Mouse (Mus musculus) liver, embryonic 13.5 days (tissue): ENCODE measurements around the gene 2610021A01Rik. TPM values are rescaled to one million over a fixed set of nuclear protein-coding genes. Genes with fewer than 3 reads are reported as not detected.
"Not testable (repeated sequence)": the region's sequence is repeated elsewhere in the genome, so short reads cannot be mapped to it uniquely, and the experiment has no call there.

Source experiments
- ATAC-seq: fragments of 200-750 bp; cut with Nextera tagmentation; 2 replicates; pipeline ENCODE4 v1.8.0; 2017; ENCODE audit warnings: low read depth, mild to moderate bottlenecking, moderate number of reproducible peaks, moderate library complexity
- DNase-seq: peaks from one replicate; pipeline ENCODE4 v3.0.0; 2022
- H3K27ac ChIP-seq: fragments of 300-500 bp; sonication (generic); 2 replicates; pipeline ENCODE4 v1.5.1; 2015; ENCODE audit warnings: moderate library complexity, mild to moderate bottlenecking, inconsistent platforms
- H3K27me3 ChIP-seq: fragments of 300-500 bp; sonication (generic); 2 replicates; pipeline ENCODE4 v1.6.1; 2015; ENCODE audit warnings: mild to moderate bottlenecking, inconsistent platforms
- H3K36me3 ChIP-seq: fragments of 300-500 bp; sonication (generic); 2 replicates; pipeline ENCODE4 v1.6.1; 2015; ENCODE audit warnings: mild to moderate bottlenecking, inconsistent platforms
- H3K4me1 ChIP-seq: fragments of 300-500 bp; sonication (generic); replicated peaks from 2 replicates; pipeline ENCODE4 v1.6.1; 2015; ENCODE audit warnings: inconsistent platforms
- H3K4me2 ChIP-seq: fragments of 300-500 bp; sonication (generic); 2 replicates; pipeline ENCODE4 v1.6.1; 2015; ENCODE audit warnings: inconsistent platforms, mild to moderate bottlenecking, moderate library complexity
- H3K4me3 ChIP-seq: fragments of 300-500 bp; sonication (generic); replicated peaks from 2 replicates; pipeline ENCODE4 v1.5.1; 2015; ENCODE audit warnings: mild to moderate bottlenecking, inconsistent platforms
- H3K9ac ChIP-seq: fragments of 300-500 bp; sonication (generic); 2 replicates; pipeline ENCODE4 v1.6.1; 2015; ENCODE audit warnings: mild to moderate bottlenecking, inconsistent platforms
- H3K9me3 ChIP-seq: fragments of 300-500 bp; sonication (generic); replicated peaks from 2 replicates; pipeline ENCODE4 v1.6.1; 2016; ENCODE audit warnings: inconsistent platforms
- WGBS: fragments of 180-500 bp; shearing (Covaris S2); methylation state at CpG from one replicate; pipeline ENCODE4 v1.1.7; 2015; ENCODE audit not compliant: insufficient replicate concordance; 5-methylcytosine and 5-hydroxymethylcytosine counted together
- polyA plus RNA-seq: library from polyadenylated mRNA; unstranded; fragments of >200 nt; fragmentation: Nextera tagmentation; extraction: Ambion mirVana; gene quantifications from 2 replicates; pipeline ENCODE4 v1.2.1, GENCODE M21; 2015

2610021A01Rik gene
- 5.0 and 6.8 TPM in 2 replicates for polyA plus RNA-seq

- Histone ChIP-seq H3K27me3 (no peaks in the 10 kb centered on the region), H3K9me3 (no peaks in the 10 kb centered on the region), H3K27ac (peak within 1 kb of the TSS; percentile 63), H3K9ac (peak within 1 kb of the TSS; percentile 79), H3K4me1 (peaks cover 7% of the 10 kb centered on the region), H3K4me3 (peak within 1 kb of the TSS; percentile 75), H3K4me2 (peak within 1 kb of the TSS; percentile 79), H3K36me3 (0 out of 2 replicates have a peak, but pooled peaks cover 3% of the 10 kb centered on the region)
- ATAC-seq: peak; percentile 98
- WGBS: under 1% methylated on average over 41 of the region's 41 CpGs
- DNase-seq: peak; percentile 84
Observed at GRCm38 (mm10) chr7:41599034-41599813, at the start of gene 2610021A01Rik. Gene 2610021A01Rik, plus strand, starts transcription at chr7:41599230.

- 52% methylated on average over 8 of the region's 8 CpGs for WGBS
- H3K27ac ChIP-seq: no peak overlapping the region
- no peaks in the 10 kb centered on the region for H3K9me3 ChIP-seq
- H3K4me3 ChIP-seq: no peak overlapping the region
- no peak overlapping the region for H3K9ac ChIP-seq
- no peak for ATAC-seq
- H3K4me2 ChIP-seq: no peak overlapping the region
- H3K27me3 ChIP-seq: no peaks in the 10 kb centered on the region
- no peaks in the 10 kb centered on the region for H3K4me1 ChIP-seq
- no peaks in the 10 kb centered on the region for H3K36me3 ChIP-seq
- no peak for DNase-seq
Observed at GRCm38 (mm10) chr7:41560681-41561080, 38.3 kb upstream of the 2610021A01Rik start.

DNA sequence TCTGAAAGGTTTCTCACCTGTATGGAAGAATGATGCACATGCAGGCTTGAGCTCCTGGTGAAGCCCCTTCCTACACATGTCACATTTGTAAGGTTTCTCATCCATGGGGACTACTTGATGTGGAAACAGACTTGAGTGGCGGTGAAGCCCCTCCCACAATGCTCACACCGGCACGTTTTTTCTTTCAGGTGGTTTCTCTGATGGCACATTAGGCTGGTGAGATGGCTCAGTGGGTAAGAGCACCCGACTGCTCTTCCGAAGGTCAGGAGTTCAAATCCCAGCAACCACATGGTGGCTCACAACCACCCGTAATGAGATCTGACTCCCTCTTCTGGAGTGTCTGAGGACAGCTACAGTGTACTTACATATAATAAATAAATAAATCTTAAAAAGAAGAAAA, 25.5 kb upstream of the 2610021A01Rik start, which contains the start of gene Gm6871:
Gene Gm6871, minus strand, starts transcription at position 101 of the 400 bp plus-strand sequence.
- not testable (repeated sequence) for ATAC-seq, DNase-seq, H3K27ac ChIP-seq, H3K27me3 ChIP-seq, H3K36me3 ChIP-seq, H3K4me3 ChIP-seq, H3K9ac ChIP-seq, H3K4me2 ChIP-seq, H3K9me3 ChIP-seq, H3K4me1 ChIP-seq
- whole genome bisulfite sequencing: 69% methylated on average over 6 of the region's 6 CpGs

GRCm38 (mm10) chr7:41577956-41578355, 21.1 kb upstream of the 2610021A01Rik start:
- Histone ChIP-seq H3K9ac (no peak overlapping the region), H3K4me2 (no peak overlapping the region), H3K36me3 (no peaks in the 10 kb centered on the region), H3K27ac (no peak overlapping the region), H3K4me3 (no peak overlapping the region), H3K9me3 (no peaks in the 10 kb centered on the region), H3K27me3 (no peaks in the 10 kb centered on the region), H3K4me1 (no peaks in the 10 kb centered on the region)
- no peak for ATAC-seq
- WGBS: 71% methylated on average over 2 of the region's 2 CpGs
- no peak for DNase-seq

GRCm38 (mm10) chr7:41582028-41582427, 17.0 kb upstream of the 2610021A01Rik start:
- Histone ChIP-seq H3K27me3 (no peaks in the 10 kb centered on the region), H3K4me2 (no peak overlapping the region), H3K36me3 (no peaks in the 10 kb centered on the region), H3K9ac (no peak overlapping the region), H3K4me1 (no peaks in the 10 kb centered on the region), H3K4me3 (no peak overlapping the region), H3K9me3 (no peaks in the 10 kb centered on the region), H3K27ac (no peak overlapping the region)
- DNase-seq (no peak), ATAC-seq (no peak)

DNA sequence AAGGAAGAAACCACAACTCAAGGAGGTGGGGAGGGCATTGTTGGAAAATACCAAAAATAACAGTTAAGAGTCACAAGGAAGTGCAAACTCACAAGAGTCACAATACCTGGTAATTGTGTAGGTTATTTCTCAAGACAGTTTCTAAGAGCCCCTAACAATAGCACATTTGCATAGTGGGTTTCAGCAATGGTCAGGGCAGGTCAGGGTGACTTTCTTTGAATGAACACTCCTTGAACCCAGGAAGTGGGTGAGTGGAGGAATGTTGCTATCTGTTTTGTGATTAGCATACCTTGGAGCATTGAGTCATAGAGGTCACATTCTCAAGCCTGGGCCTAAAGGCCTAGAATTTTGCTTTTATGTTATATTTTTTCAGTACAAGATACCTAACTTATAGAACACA, 11.2 kb upstream of the 2610021A01Rik start:
- not testable (repeated sequence) for DNase-seq, H3K9ac ChIP-seq, H3K9me3 ChIP-seq, H3K27ac ChIP-seq, H3K36me3 ChIP-seq, H3K27me3 ChIP-seq, H3K4me3 ChIP-seq, ATAC-seq, H3K4me1 ChIP-seq, H3K4me2 ChIP-seq

DNA sequence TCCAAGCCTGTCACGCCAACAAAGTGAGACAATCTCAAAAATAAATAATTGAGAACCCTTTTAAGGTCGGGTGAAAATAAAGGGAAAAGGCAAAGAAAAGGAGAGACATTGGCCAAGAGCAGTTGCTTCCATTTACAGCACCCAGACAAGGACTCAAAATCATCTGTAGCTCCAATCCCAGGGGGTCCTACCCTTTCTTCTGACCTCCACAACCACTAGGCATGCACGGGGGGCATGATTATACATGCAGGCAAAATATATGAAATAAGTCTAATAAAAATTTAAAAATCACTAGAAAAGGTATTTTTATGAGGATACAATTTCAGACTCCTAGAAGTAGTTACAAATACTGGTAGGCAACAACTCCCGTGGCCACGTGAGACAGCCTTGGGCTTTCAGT, 415 bp upstream of the 2610021A01Rik start:
- Histone ChIP-seq H3K4me2 (peak overlapping the region; percentile 79), H3K9ac (peak overlapping the region; percentile 79; the same call in 1 of the 2 replicates), H3K4me1 (peaks cover 7% of the 10 kb centered on the region), H3K4me3 (peak overlapping the region; percentile 75), H3K27me3 (no peaks in the 10 kb centered on the region), H3K9me3 (no peaks in the 10 kb centered on the region), H3K36me3 (0 out of 2 replicates have a peak, but pooled peaks cover 3% of the 10 kb centered on the region), H3K27ac (no peak overlapping the region)
- no peak for ATAC-seq
- WGBS: 41% methylated on average over 5 of the region's 5 CpGs
- no peak for DNase-seq

- H3K27ac ChIP-seq: 0 out of 2 replicates have a peak overlapping the region, but pooled peaks have one; percentile 63
- no peaks in the 10 kb centered on the region for H3K27me3 ChIP-seq
- no peaks in the 10 kb centered on the region for H3K9me3 ChIP-seq
- peak overlapping the region; percentile 79 for H3K4me2 ChIP-seq
- ATAC-seq: no peak
- no peak for DNase-seq
- 11% methylated on average over 3 of the region's 3 CpGs for WGBS
- H3K4me3 ChIP-seq: peak overlapping the region; percentile 75
- H3K4me1 ChIP-seq: peaks cover 7% of the 10 kb centered on the region
- H3K9ac ChIP-seq: peak overlapping the region; percentile 79
- H3K36me3 ChIP-seq: 0 out of 2 replicates have a peak, but pooled peaks cover 3% of the 10 kb centered on the region
Observed at GRCm38 (mm10) chr7:41599932-41600548, 1.0 kb downstream of the 2610021A01Rik start.

GRCm38 (mm10) chr7:41611654-41612053, 12.6 kb downstream of the 2610021A01Rik start:
- peaks cover 37% of the 10 kb centered on the region for H3K36me3 ChIP-seq
- DNase-seq (no peak), ATAC-seq (peak; percentile 74)
- no peak overlapping the region for H3K4me2 ChIP-seq
- no peaks in the 10 kb centered on the region for H3K9me3 ChIP-seq
- no peak overlapping the region for H3K4me3 ChIP-seq
- no peak overlapping the region for H3K9ac ChIP-seq
- no peak overlapping the region for H3K27ac ChIP-seq
- peaks cover 9% of the 10 kb centered on the region for H3K4me1 ChIP-seq
- WGBS: 36% methylated on average over 3 of the region's 3 CpGs
- no peaks in the 10 kb centered on the region for H3K27me3 ChIP-seq

DNA sequence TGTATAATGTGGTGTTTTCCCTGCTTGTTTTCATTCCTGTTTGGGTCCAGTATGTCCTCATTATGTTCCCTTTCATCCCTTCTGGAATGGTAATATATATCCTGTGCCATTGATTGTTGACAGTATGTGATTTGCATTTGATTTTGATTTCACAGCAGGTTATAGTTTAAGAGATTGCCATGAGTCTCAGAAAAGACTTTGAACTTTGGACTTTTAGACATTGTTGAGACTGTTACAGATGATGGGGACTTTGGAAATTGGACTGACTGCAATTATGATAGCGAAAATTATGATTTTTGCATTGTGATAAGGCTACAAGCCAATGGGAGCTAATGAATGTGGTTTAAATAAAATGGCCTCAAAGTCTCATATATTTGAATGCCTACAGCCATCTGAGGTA, 17.2 kb downstream of the 2610021A01Rik start:
- peaks cover 39% of the 10 kb centered on the region for H3K36me3 ChIP-seq
- not testable (repeated sequence) for ATAC-seq
- 78% methylated on average over 1 of the region's 1 CpGs for WGBS

DNA sequence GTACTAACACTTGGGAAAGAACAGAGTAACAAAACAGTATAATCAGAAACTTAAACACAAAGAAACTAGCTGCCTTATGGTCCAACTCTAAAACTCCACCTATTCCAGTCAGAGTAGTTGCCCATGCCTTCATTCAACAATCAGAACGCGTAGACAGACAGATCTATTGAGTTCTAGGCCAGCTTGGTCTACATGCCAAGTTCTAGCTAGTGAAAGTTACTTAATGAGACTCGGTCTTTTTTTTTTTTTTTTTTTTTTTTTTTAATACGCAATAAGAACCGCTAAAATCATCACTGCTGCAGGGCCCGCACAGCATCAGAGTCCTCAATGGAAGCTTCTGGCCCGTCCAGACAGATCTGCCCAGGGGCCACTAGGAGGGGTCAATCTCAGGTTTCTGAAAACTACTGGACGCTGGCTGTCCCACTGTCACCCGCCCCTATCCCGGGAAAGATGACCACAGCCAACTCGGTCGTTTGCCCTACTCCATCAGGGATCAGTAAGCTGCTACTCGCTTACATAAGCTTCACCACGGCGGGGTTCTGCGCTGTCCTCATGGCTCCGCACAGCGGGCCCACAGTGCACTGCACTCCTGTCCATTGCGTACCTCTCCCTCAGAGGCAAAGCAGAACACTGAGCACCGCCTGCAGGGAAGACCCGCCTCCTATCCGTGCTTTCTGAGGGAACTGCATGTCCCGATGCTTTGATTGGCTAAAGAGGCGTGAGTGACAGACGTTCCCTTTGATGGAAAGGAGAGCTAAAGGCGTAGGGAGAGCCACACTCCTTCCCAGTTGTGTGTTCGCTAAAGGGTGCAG, 33.6 kb downstream of the 2610021A01Rik start, which contains the start of gene Zfp788:
Gene Zfp788, plus strand, starts transcription at position 795 of the 812 bp plus-strand sequence.
- peak within 1 kb of the TSS; percentile 71 for H3K9ac ChIP-seq
- H3K4me3 ChIP-seq: peak within 1 kb of the TSS; percentile 71
- ATAC-seq (peak; percentile 93), DNase-seq (peak; percentile 82)
- peak within 1 kb of the TSS; percentile 87 for H3K4me2 ChIP-seq
- peaks cover 21% of the 10 kb centered on the region for H3K36me3 ChIP-seq
- peaks cover 20% of the 10 kb centered on the region for H3K4me1 ChIP-seq
- 3% methylated on average over 27 of the region's 27 CpGs for WGBS
- H3K27me3 ChIP-seq: no peaks in the 10 kb centered on the region
- no peaks in the 10 kb centered on the region for H3K9me3 ChIP-seq
- peak within 1 kb of the TSS; percentile 87 for H3K27ac ChIP-seq

More for the DNA sequence above, 17.2 kb downstream of the 2610021A01Rik start:
- H3K9me3 ChIP-seq, H3K27me3 ChIP-seq, DNase-seq, H3K4me3 ChIP-seq, H3K4me2 ChIP-seq, H3K4me1 ChIP-seq, H3K27ac ChIP-seq, H3K9ac ChIP-seq: not testable (repeated sequence)
